Mouse (Mus musculus) cerebellum, adult 2 months (tissue): ENCODE data around the gene E2f8.

Source experiments
- CTCF ChIP-seq: fragments of 200-500 bp; IDR thresholded peaks from 2 replicates; pipeline ENCODE4 v1.5.1; 2011; ENCODE audit warnings: low read depth, mild to moderate bottlenecking, control low read depth, low read length, moderate library complexity, borderline replicate concordance; ENCODE audit not compliant: insufficient read depth
- POLR2A ChIP-seq: fragments of 200-500 bp; IDR thresholded peaks from 2 replicates; pipeline ENCODE4 v1.6.1; 2011; ENCODE audit warnings: low read length, control low read depth, borderline replicate concordance; ENCODE audit not compliant: insufficient read depth

- TF ChIP-seq CTCF (no peak), POLR2A (no peak)
Observed at GRCm38 (mm10) chr7:48846755-48847154, 34.6 kb downstream of the E2f8 start.
